In the genomic region with DNA sequence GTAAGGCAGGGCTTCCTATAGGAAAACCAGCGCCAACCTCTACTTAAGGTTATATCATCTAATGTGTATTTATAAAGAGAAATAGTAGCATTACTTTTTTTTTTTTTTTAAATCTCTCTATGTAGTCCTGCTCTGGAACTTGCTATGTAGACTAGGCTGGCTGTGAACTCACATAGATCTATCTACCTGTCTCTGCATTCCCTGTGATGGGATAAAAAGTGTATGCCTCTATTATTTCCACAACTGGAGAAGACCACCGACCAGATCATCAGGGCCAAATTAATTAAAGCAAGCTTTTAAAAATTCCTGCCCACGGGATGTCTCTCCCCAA, we compare ENCODE assay signal across 9 mouse cellular contexts. TPM values are rescaled to one million over a fixed set of nuclear protein-coding genes. Genes with fewer than 3 reads are reported as not detected.
DNase-seq lines count a peak whose midpoint lies in the region; ATAC-seq and TF ChIP-seq lines count a peak whose summit lies in the region.
"Had no signal": no experiment of that assay in that cellular context is flagged by ENCODE, and none has a peak within 500 bp of the region (broad histone marks: within the 10 kb centered on the region; RNA-seq: fewer than 3 reads in every experiment).

No protein-coding gene starts in this region.

- ATAC-seq in lung, embryonic 16.5 days (ENCODE audit: low read depth): no peak
- no peak for ATAC-seq in limb, embryonic 12.5 days (ENCODE audit: insufficient number of reproducible peaks, insufficient read depth, low FRiP score, low TSS enrichment, low read depth)
- no peak for ATAC-seq in stomach, embryonic 14.5 days (ENCODE audit: insufficient number of reproducible peaks, insufficient read depth, low FRiP score, low read depth)

- H3K9me3 ChIP-seq in lung, embryonic 16.5 days (ENCODE audit: control insufficient read depth, low read length): peaks cover 7% of the 10 kb centered on the region; the same call in 1 of the 2 replicates
- H3K9me3 ChIP-seq in limb, embryonic 12.5 days: peaks cover 16% of the 10 kb centered on the region
- H3K9me3 ChIP-seq in stomach, embryonic 14.5 days (ENCODE audit: control insufficient read depth, low read depth, low read length): peaks cover 8% of the 10 kb centered on the region; the same call in 1 of the 2 replicates

- no peak for TF ChIP-seq POLR2A in cerebellum, adult 2 months (IDR thresholded peaks at IDR 0.05; ENCODE audit: borderline replicate concordance, insufficient read depth, low read length)

- peak overlapping the region; percentile 60 for H3K4me2 ChIP-seq in lung, embryonic 16.5 days (ENCODE audit: low read depth, low read length)
- H3K4me2 ChIP-seq in limb, embryonic 12.5 days: peak overlapping the region; percentile 67
- peak overlapping the region; percentile 69 for H3K4me2 ChIP-seq in stomach, embryonic 14.5 days (replicated peaks; ENCODE audit: low read depth, low read length)

- H3K27me3 ChIP-seq in cerebellum, adult 2 months (ENCODE audit: control insufficient read depth, insufficient read depth, low read length): no peaks in the 10 kb centered on the region
- H3K27me3 ChIP-seq in lung, embryonic 16.5 days (ENCODE audit: control insufficient read depth, insufficient read depth, low read depth, low read length): no peaks in the 10 kb centered on the region
- H3K27me3 ChIP-seq in limb, embryonic 12.5 days: no peaks in the 10 kb centered on the region
- H3K27me3 ChIP-seq in stomach, embryonic 14.5 days (ENCODE audit: control insufficient read depth, insufficient read depth, low read length): no peaks in the 10 kb centered on the region

- DNase-seq in cerebellum, adult 2 months: no peak
- DNase-seq in cerebellum, adult 11 months: no peak
- DNase-seq in lung, postnatal 10 days: no peak
- no peak for DNase-seq in cerebellum, adult 9-10 months
- no peak for DNase-seq in adrenal gland, adult 8-10 months

- peak overlapping the region; percentile 89 for H3K4me3 ChIP-seq in cerebellum, adult 2 months (replicated peaks; ENCODE audit: insufficient read depth, low read depth, low read length)
- H3K4me3 ChIP-seq in lung, embryonic 16.5 days (ENCODE audit: low read length): peak overlapping the region; percentile 57
- H3K4me3 ChIP-seq in limb, embryonic 12.5 days (replicated peaks): peak overlapping the region; percentile 77
- H3K4me3 ChIP-seq in stomach, embryonic 14.5 days (ENCODE audit: low read depth, low read length): peak overlapping the region; percentile 59

- peaks cover 9% of the 10 kb centered on the region for H3K36me3 ChIP-seq in lung, embryonic 16.5 days (ENCODE audit: control insufficient read depth, insufficient read depth, low read length)
- H3K36me3 ChIP-seq in limb, embryonic 12.5 days: peaks cover 30% of the 10 kb centered on the region
- no peaks in the 10 kb centered on the region for H3K36me3 ChIP-seq in stomach, embryonic 14.5 days (ENCODE audit: control insufficient read depth, insufficient read depth, low read length)

- WGBS in cerebellum, adult 2 months: 27% methylated on average over 3 of the region's 3 CpGs
- 31% methylated on average over 3 of the region's 3 CpGs for WGBS in lung, embryonic 16.5 days
- WGBS in limb, embryonic 12.5 days: 27% methylated on average over 3 of the region's 3 CpGs
- 26% methylated on average over 3 of the region's 3 CpGs for WGBS in stomach, embryonic 14.5 days

- no peak for TF ChIP-seq CTCF in cerebellum, adult 2 months (IDR thresholded peaks at IDR 0.05; ENCODE audit: borderline replicate concordance, insufficient read depth, low read depth, low read length)

- H3K4me1 ChIP-seq in cerebellum, adult 2 months (ENCODE audit: control insufficient read depth, insufficient read depth, low read length): no peaks in the 10 kb centered on the region
- no peaks in the 10 kb centered on the region for H3K4me1 ChIP-seq in lung, embryonic 16.5 days (replicated peaks; ENCODE audit: control insufficient read depth, insufficient read depth, low read length)
- no peaks in the 10 kb centered on the region for H3K4me1 ChIP-seq in limb, embryonic 12.5 days (replicated peaks)
- H3K4me1 ChIP-seq in stomach, embryonic 14.5 days (ENCODE audit: control insufficient read depth, insufficient read depth, low read length): no peaks in the 10 kb centered on the region

- H3K27ac ChIP-seq in cerebellum, adult 2 months (ENCODE audit: insufficient read depth, low read length): no peak overlapping the region
- no peak overlapping the region for H3K27ac ChIP-seq in lung, embryonic 16.5 days (ENCODE audit: low read length)
- no peak overlapping the region for H3K27ac ChIP-seq in limb, embryonic 12.5 days
- no peak overlapping the region for H3K27ac ChIP-seq in stomach, embryonic 14.5 days (ENCODE audit: low read length)

- H3K9ac ChIP-seq in lung, embryonic 16.5 days (ENCODE audit: low read length): no peak overlapping the region; the same call in 1 of the 2 replicates
- H3K9ac ChIP-seq in limb, embryonic 12.5 days (replicated peaks): no peak overlapping the region
- no peak overlapping the region for H3K9ac ChIP-seq in stomach, embryonic 14.5 days (replicated peaks; ENCODE audit: low read depth, low read length)

RNA-seq across cellular contexts. Expression of a gene that starts 0.4 kb away (rescaled TPM):
- 2.8 and 3.2 TPM in 2 replicates for polyA plus RNA-seq in cerebellum, adult 2 months (2012; rRNA removed)
- polyA plus RNA-seq in lung, embryonic 16.5 days (2015; fragmentation: Nextera tagmentation; extraction: Ambion mirVana): 4.3 and 5.3 TPM in 2 replicates
- polyA plus RNA-seq in limb, embryonic 12.5 days (2016; fragmentation: Nextera tagmentation; extraction: Ambion mirVana): 10.2 and 11.5 TPM in 2 replicates
- 5.4 and 5.9 TPM in 2 replicates for polyA plus RNA-seq in stomach, embryonic 14.5 days (2014; fragmentation: Nextera tagmentation; extraction: Ambion mirVana)
- 1 to 10 TPM in 2 of 4 experiments, under 1 TPM in 2; 0.58 to 1.2 (median 0.87) TPM for total RNA-seq in adrenal gland, adult 8-10 months (2022)
- total RNA-seq: gastrocnemius, adult 18-20 months had no signal

RNA-seq across cellular contexts. Expression of a gene that starts 34.5 kb away (rescaled TPM):
- 16.8 and 19.8 TPM in 2 replicates for polyA plus RNA-seq in cerebellum, adult 2 months (2012; rRNA removed)
- 23.9 and 26.5 TPM in 2 replicates for polyA plus RNA-seq in lung, embryonic 16.5 days (2015; fragmentation: Nextera tagmentation; extraction: Ambion mirVana)
- 12.0 and 13.6 TPM in 2 replicates for polyA plus RNA-seq in limb, embryonic 12.5 days (2016; fragmentation: Nextera tagmentation; extraction: Ambion mirVana)
- 37.2 and 40.7 TPM in 2 replicates for polyA plus RNA-seq in stomach, embryonic 14.5 days (2014; fragmentation: Nextera tagmentation; extraction: Ambion mirVana)
- total RNA-seq in adrenal gland, adult 8-10 months (2022): 10 to 100 TPM; 37.1 to 62.6 (median 53.2) TPM

RNA-seq across cellular contexts. Expression of a gene that starts 47.4 kb away (rescaled TPM):
- polyA plus RNA-seq in cerebellum, adult 2 months (2012; rRNA removed): 14.5 and 15.3 TPM in 2 replicates
- polyA plus RNA-seq in lung, embryonic 16.5 days (2015; fragmentation: Nextera tagmentation; extraction: Ambion mirVana): 20.0 and 21.3 TPM in 2 replicates
- 36.6 and 36.9 TPM in 2 replicates for polyA plus RNA-seq in limb, embryonic 12.5 days (2016; fragmentation: Nextera tagmentation; extraction: Ambion mirVana)
- polyA plus RNA-seq in stomach, embryonic 14.5 days (2014; fragmentation: Nextera tagmentation; extraction: Ambion mirVana): 21.1 and 22.7 TPM in 2 replicates
- 10 to 100 TPM in 3 of 4 experiments, 1 to 10 TPM in 1; 6.6 to 17.0 (median 13.7) TPM for total RNA-seq in adrenal gland, adult 8-10 months (2022)
